Mouse (Mus musculus): ENCODE results near the gene Dgkq. TPM values are rescaled to one million over a fixed set of nuclear protein-coding genes. Genes with fewer than 3 reads are reported as not detected.
A peak's percentile ranks its signal among the peaks of the same experiment; 100 is the strongest.

Gene Dgkq
- polyA plus RNA-seq, 1 experiment from 2014 or later, result 16.8 TPM

- peak overlapping the region; percentile 91 for H3K27ac ChIP-seq
- peak overlapping the region; percentile 43; the same call in 1 of the 2 replicates for H3K9ac ChIP-seq
- H3K36me3 ChIP-seq, result peaks cover 65% of the 10 kb centered on the region
- H3K4me2 ChIP-seq (replicated peaks), result peak overlapping the region; percentile 52
- peaks cover 69% of the 10 kb centered on the region for H3K4me1 ChIP-seq
- 67% methylated on average over 10 of the region's 10 CpGs for WGBS
- no peaks in the 10 kb centered on the region for H3K27me3 ChIP-seq
- H3K4me3 ChIP-seq, result no peak overlapping the region
- no peaks in the 10 kb centered on the region for H3K9me3 ChIP-seq
- no peak for ATAC-seq (ENCODE audit: low FRiP score, low read depth)
These were observed 32.0 kb upstream of the Dgkq start for GRCm38 (mm10) chr5:108701341-108702021.

- peaks cover 64% of the 10 kb centered on the region for H3K36me3 ChIP-seq
- peaks cover 80% of the 10 kb centered on the region for H3K4me1 ChIP-seq
- peak; percentile 51 for ATAC-seq (ENCODE audit: low FRiP score, low read depth)
- H3K27ac ChIP-seq, result peak overlapping the region; percentile 91
- WGBS, result 45% methylated on average over 3 of the region's 3 CpGs
- H3K4me2 ChIP-seq (replicated peaks), result peak overlapping the region; percentile 52
- no peaks in the 10 kb centered on the region for H3K27me3 ChIP-seq
- no peaks in the 10 kb centered on the region for H3K9me3 ChIP-seq
- H3K4me3 ChIP-seq, result peak overlapping the region; percentile 9; the same call in 1 of the 2 replicates
- H3K9ac ChIP-seq, result 0 out of 2 replicates have a peak overlapping the region, but pooled peaks have one; percentile 43
These were observed 30.9 kb upstream of the Dgkq start for GRCm38 (mm10) chr5:108700346-108700745.

DNA sequence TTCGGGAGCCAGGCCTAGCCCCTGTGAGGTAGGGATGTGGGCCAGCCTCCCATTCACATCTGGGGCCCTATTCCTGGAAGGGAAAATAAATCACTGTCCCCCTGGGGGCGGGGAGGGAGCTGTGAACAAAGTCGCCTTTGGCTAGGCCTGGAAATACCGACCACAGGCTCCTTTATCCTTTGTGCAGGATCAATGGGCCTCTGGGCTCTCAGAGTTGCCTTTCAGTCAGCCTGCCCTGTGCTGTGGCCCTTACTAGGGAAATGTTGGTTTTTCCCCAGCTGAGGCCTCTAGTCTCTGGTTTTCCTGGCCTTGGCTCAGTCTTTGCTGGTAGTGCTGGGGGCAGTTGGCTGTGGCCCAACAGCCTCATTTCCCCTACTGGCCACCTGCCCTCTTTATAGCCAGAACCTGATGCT, 27.9 kb upstream of the Dgkq start:
- Histone ChIP-seq H3K9ac (peak overlapping the region; percentile 53), H3K36me3 (peaks cover 34% of the 10 kb centered on the region), H3K27me3 (no peaks in the 10 kb centered on the region), H3K4me1 (peaks cover 85% of the 10 kb centered on the region), H3K4me3 (peak overlapping the region; percentile 94), H3K27ac (peak overlapping the region; percentile 91), H3K4me2 (replicated peaks) (peak overlapping the region; percentile 82), H3K9me3 (no peaks in the 10 kb centered on the region)
- WGBS, result 16% methylated on average over 4 of the region's 4 CpGs
- 0 out of 2 replicates have a peak, but pooled peaks have one; percentile 4 for ATAC-seq (ENCODE audit: low FRiP score, low read depth)

DNA sequence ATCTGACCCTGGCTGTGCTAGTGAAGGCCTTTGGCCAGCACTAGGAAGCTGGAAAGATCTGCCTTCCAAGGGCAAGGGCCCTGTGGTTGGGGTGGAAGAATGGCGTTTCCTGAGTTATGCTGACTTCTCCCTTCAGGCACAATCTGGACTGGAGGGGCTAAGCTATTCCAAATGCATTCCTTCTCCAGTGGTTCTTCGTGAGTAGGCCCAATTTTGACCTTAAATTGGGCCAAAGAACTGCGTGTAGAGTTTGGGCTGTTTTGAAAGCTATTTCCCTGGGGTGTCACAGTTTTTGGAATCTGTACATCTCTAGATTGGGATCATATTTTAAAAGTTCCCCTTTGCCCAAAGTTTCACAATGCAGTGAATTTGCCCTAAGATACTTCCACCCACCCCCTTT, 27.1 kb upstream of the Dgkq start:
- H3K4me1 ChIP-seq, result peaks cover 85% of the 10 kb centered on the region
- no peaks in the 10 kb centered on the region for H3K9me3 ChIP-seq
- peak overlapping the region; percentile 94 for H3K4me3 ChIP-seq
- WGBS, result 71% methylated on average over 3 of the region's 3 CpGs
- peak overlapping the region; percentile 91 for H3K27ac ChIP-seq
- H3K9ac ChIP-seq, result peak overlapping the region; percentile 53
- H3K36me3 ChIP-seq, result peaks cover 26% of the 10 kb centered on the region
- no peaks in the 10 kb centered on the region for H3K27me3 ChIP-seq
- ATAC-seq (ENCODE audit: low FRiP score, low read depth), result no peak
- peak overlapping the region; percentile 82 for H3K4me2 ChIP-seq (replicated peaks)

DNA sequence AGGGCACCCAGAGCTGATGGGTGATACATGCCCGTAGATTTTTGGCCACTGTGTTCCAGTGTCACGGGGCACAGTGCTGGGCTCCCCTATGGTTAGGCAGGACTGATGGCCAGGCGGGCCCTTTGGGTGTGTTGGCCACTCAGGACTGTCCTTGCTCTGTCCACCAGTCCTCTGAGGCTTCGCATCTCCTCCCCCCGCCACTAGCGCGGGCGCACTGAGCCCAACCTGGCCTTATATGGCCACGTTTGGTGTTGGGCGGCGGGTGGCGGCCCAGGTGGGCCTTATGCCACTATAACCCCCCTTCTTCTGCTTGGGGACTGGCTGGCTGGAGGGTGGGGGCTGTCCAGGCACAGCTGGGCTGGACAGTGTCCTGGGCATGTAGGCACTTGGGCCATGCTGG, 26.4 kb upstream of the Dgkq start:
- 93% methylated on average over 12 of the region's 12 CpGs for WGBS
- Histone ChIP-seq H3K36me3 (peaks cover 26% of the 10 kb centered on the region), H3K4me2 (replicated peaks) (peak overlapping the region; percentile 82), H3K4me3 (peak overlapping the region; percentile 94), H3K4me1 (peaks cover 80% of the 10 kb centered on the region), H3K9me3 (no peaks in the 10 kb centered on the region), H3K9ac (no peak overlapping the region), H3K27me3 (no peaks in the 10 kb centered on the region), H3K27ac (peak overlapping the region; percentile 91; the same call in 1 of the 2 replicates)
- ATAC-seq (ENCODE audit: low FRiP score, low read depth), result no peak

DNA sequence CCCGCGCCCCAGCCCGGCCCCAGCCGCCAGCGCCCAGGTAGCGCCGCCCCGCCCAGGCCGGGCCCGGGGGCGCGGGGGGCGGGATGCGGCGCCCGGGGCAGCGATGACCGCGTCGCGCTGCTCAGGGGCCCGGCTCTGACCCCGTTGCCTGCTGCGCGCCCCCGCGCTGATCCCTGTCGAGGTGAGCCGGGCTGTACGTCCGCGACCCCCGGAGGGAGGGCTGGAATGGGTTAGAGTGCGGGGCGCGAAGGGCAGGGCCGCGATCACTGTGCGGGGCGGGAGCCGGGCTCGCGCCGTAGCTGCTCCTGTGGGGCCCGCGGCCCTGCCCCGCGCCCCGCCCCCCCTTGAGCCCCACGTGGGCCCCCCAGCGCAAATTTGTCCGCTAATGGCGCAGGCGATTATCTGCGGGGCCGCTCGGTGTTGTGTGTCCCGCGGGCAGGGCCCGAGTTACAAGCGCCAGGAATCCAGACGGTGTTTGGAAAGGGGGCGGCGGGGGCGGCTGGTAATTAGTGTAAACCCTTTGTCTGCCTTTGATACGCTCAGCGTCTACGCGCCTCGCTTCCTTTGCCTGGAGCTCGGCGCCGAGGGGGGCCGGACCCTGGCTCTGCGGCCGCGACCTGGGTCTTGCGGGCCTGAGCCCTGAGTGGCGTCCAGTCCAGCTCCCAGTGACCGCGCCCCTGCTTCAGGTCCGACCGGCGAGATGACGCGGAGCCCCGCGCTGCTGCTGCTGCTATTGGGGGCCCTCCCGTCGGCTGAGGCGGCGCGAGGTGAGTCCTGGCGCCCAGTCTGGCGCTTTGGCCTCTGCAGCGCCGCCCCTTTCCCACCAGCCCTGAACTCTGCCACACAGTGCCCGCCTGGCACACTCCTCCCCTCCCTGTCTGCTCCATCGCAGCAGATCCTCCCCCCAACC, 25.1 kb upstream of the Dgkq start:
- Histone ChIP-seq H3K27me3 (no peaks in the 10 kb centered on the region), H3K4me3 (peak overlapping the region; percentile 94), H3K4me2 (replicated peaks) (peak overlapping the region; percentile 82), H3K27ac (peak overlapping the region; percentile 78), H3K4me1 (peaks cover 68% of the 10 kb centered on the region), H3K9ac (peak overlapping the region; percentile 89), H3K36me3 (peaks cover 30% of the 10 kb centered on the region), H3K9me3 (no peaks in the 10 kb centered on the region)
- peak; percentile 52 for ATAC-seq (ENCODE audit: low FRiP score, low read depth)
- WGBS, result under 1% methylated on average over 95 of the region's 99 CpGs

DNA sequence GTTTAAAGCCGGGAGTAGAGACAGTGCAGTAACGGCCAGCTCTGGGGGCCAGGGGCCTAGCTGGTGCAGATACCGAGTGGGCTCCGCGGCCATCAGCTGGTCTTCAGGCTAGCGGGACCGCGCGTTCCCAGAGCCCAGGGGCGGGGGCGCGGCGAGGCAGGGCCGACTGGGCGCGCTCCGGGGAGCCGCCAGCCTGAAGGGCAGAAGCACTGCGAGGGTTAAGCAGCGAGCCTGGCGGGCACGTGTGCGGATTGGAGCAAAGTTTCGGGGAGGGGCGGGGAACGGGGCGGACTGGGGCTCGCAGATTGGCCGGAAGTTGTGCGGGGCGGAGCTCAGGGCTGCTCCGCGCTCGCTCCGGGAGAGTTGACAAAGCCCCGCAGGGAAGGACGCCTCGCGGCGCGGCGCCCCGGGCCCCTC, 24.4 kb upstream of the Dgkq start:
- peak overlapping the region; percentile 89 for H3K9ac ChIP-seq
- peak overlapping the region; percentile 78; the same call in 1 of the 2 replicates for H3K27ac ChIP-seq
- WGBS, result under 1% methylated on average over 43 of the region's 43 CpGs
- peaks cover 26% of the 10 kb centered on the region for H3K36me3 ChIP-seq
- peaks cover 60% of the 10 kb centered on the region for H3K4me1 ChIP-seq
- peak overlapping the region; percentile 82 for H3K4me2 ChIP-seq (replicated peaks)
- no peaks in the 10 kb centered on the region for H3K27me3 ChIP-seq
- H3K4me3 ChIP-seq, result peak overlapping the region; percentile 94
- no peaks in the 10 kb centered on the region for H3K9me3 ChIP-seq
- peak; percentile 94 for ATAC-seq (ENCODE audit: low FRiP score, low read depth)

- 2% methylated on average over 15 of the region's 18 CpGs for WGBS
- H3K27ac ChIP-seq, result peak within 1 kb of the TSS; percentile 39; the same call in 1 of the 2 replicates
- H3K9ac ChIP-seq, result peak within 1 kb of the TSS; percentile 58
- H3K4me2 ChIP-seq (replicated peaks), result peak within 1 kb of the TSS; percentile 82
- H3K4me1 ChIP-seq, result peaks cover 44% of the 10 kb centered on the region
- no peak for ATAC-seq (ENCODE audit: low FRiP score, low read depth)
- peak within 1 kb of the TSS; percentile 94 for H3K4me3 ChIP-seq
- peaks cover 19% of the 10 kb centered on the region for H3K36me3 ChIP-seq
- no peaks in the 10 kb centered on the region for H3K9me3 ChIP-seq
- no peaks in the 10 kb centered on the region for H3K27me3 ChIP-seq
These were observed 22.8 kb upstream of the Dgkq start, which contains the start of gene Fgfrl1 for GRCm38 (mm10) chr5:108692271-108692670. TSS of gene Fgfrl1 (plus strand) at chr5:108692382.

- ATAC-seq (ENCODE audit: low FRiP score, low read depth), result no peak
- WGBS, result 72% methylated on average over 4 of the region's 4 CpGs
- Histone ChIP-seq H3K9me3 (no peaks in the 10 kb centered on the region), H3K9ac (no peak overlapping the region), H3K4me3 (no peak overlapping the region), H3K27me3 (no peaks in the 10 kb centered on the region), H3K27ac (no peak overlapping the region), H3K36me3 (peaks cover 19% of the 10 kb centered on the region), H3K4me1 (peaks cover 33% of the 10 kb centered on the region), H3K4me2 (replicated peaks) (peak overlapping the region; percentile 82; the same call in 1 of the 2 replicates)
These were observed 21.7 kb upstream of the Dgkq start for GRCm38 (mm10) chr5:108691152-108691551.

DNA sequence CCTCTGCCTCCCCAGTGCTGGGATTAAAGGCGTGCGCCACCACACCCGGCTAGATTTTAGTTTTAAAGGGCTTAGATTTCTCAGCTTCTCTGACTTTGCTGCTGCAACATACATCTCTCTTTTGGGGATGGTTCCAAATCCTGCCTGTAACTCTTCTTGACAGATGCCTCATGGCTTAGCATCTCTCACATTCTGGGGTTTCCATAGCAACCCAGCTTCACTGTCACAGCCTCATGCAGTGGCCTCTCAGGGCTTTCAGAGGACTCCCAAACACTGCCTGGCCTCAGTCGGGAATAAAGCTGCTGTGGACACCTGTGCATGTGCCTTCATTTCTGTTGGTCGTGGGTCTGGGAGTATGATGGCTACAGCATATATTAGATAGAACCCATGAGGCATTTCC, 19.6 kb upstream of the Dgkq start:
- H3K4me1 ChIP-seq, result peaks cover 22% of the 10 kb centered on the region
- WGBS, result 80% methylated on average over 5 of the region's 5 CpGs
- H3K27me3 ChIP-seq, result no peaks in the 10 kb centered on the region
- H3K36me3 ChIP-seq, result peaks cover 21% of the 10 kb centered on the region; the same call in 1 of the 2 replicates
- no peak overlapping the region for H3K4me3 ChIP-seq
- H3K27ac ChIP-seq, result no peak overlapping the region
- no peak for ATAC-seq (ENCODE audit: low FRiP score, low read depth)
- no peak overlapping the region for H3K4me2 ChIP-seq (replicated peaks)
- H3K9ac ChIP-seq, result no peak overlapping the region
- no peaks in the 10 kb centered on the region for H3K9me3 ChIP-seq

DNA sequence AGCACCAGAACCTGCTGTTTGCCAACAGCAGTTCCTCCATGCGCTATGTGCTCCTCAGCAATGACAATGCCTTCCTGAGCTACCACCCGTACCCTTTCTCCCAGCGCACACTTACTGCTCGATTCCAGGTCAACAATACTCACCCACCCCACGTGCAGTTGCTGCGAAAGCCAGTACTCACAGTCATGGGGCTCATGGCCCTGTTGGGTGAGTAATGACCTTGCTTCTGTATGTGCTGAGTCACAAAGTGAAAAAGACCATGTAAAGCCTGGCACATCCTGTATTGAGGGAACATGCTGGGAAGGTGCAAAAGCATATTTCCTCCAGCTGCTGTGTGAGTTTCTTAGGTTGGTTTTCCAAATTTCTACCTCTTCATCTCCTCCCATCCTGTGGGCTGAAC, 11.4 kb upstream of the Dgkq start:
- Histone ChIP-seq H3K36me3 (peaks cover 25% of the 10 kb centered on the region; the same call in 1 of the 2 replicates), H3K4me3 (no peak overlapping the region), H3K4me2 (replicated peaks) (no peak overlapping the region), H3K9me3 (no peaks in the 10 kb centered on the region), H3K27me3 (no peaks in the 10 kb centered on the region), H3K4me1 (peaks cover 17% of the 10 kb centered on the region), H3K27ac (no peak overlapping the region), H3K9ac (no peak overlapping the region)
- ATAC-seq (ENCODE audit: low FRiP score, low read depth), result no peak
- 91% methylated on average over 6 of the region's 6 CpGs for WGBS

DNA sequence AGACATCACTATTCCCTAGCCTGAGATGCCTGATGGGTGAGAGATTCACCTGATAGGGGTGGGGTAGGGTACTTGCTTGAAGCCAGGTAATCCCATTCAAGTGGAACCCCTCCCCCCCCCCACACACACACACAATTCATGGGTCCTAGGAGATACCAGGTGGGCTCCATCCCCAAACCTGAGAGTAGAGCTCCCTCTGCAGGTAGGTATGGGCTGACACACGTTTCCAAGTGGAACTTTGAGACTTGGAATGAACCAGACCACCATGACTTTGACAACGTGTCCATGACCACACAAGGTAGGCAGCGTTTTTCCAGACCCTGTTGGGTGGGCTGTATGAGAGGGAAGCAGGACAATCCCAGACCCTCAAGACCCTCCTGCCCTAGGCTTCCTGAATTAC, 10.4 kb upstream of the Dgkq start:
- Histone ChIP-seq H3K4me1 (peaks cover 17% of the 10 kb centered on the region), H3K9ac (no peak overlapping the region), H3K27ac (no peak overlapping the region), H3K27me3 (no peaks in the 10 kb centered on the region), H3K4me2 (replicated peaks) (no peak overlapping the region), H3K9me3 (no peaks in the 10 kb centered on the region), H3K36me3 (peaks cover 22% of the 10 kb centered on the region; the same call in 1 of the 2 replicates), H3K4me3 (no peak overlapping the region)
- ATAC-seq (ENCODE audit: low FRiP score, low read depth), result no peak
- 52% methylated on average over 3 of the region's 3 CpGs for WGBS
